In genomic region chr4:94559266-94559665, GRCm38 (mm10) we compare ENCODE assay signal across 35 mouse cellular contexts. TPM values are rescaled to one million over a fixed set of nuclear protein-coding genes. Genes with fewer than 3 reads are reported as not detected.
DNase-seq lines count a peak whose midpoint lies in the region; ATAC-seq and TF ChIP-seq lines count a peak whose summit lies in the region.
"Had no signal": no experiment of that assay in that cellular context is flagged by ENCODE, and none has a peak within 500 bp of the region (broad histone marks: within the 10 kb centered on the region; RNA-seq: fewer than 3 reads in every experiment).

No protein-coding gene starts in this region.

- H3K79me2 ChIP-seq in heart, adult 2 months (replicated peaks; ENCODE audit: control insufficient read depth, insufficient read depth, low read length) = no peaks in the 10 kb centered on the region

- no peak overlapping the region for H3K9ac ChIP-seq in hindbrain, embryonic 14.5 days
- no peak overlapping the region for H3K9ac ChIP-seq in heart, adult 2 months (ENCODE audit: low read depth, low read length)
- H3K9ac ChIP-seq: forebrain, embryonic 12.5 days; forebrain, postnatal 0 days; intestine, embryonic 15.5 days; liver, embryonic 12.5 days; liver, postnatal 0 days had no signal

- ATAC-seq in hindbrain, embryonic 14.5 days (ENCODE audit: low FRiP score) = no peak
- ATAC-seq: forebrain, postnatal 0 days; hindbrain, postnatal 0 days; intestine, embryonic 15.5 days; liver, embryonic 12.5 days; liver, postnatal 0 days had no signal

- H3K4me2 ChIP-seq in hindbrain, embryonic 14.5 days (replicated peaks) = no peak overlapping the region
- H3K4me2 ChIP-seq: forebrain, embryonic 12.5 days; intestine, embryonic 15.5 days; liver, embryonic 12.5 days had no signal

- H3K9me3 ChIP-seq in hindbrain, embryonic 10.5 days = no peaks in the 10 kb centered on the region
- H3K9me3 ChIP-seq in hindbrain, embryonic 14.5 days (ENCODE audit: control insufficient read depth, low read length) = no peaks in the 10 kb centered on the region
- H3K9me3 ChIP-seq: forebrain, embryonic 12.5 days; G1E; intestine, embryonic 15.5 days; liver, embryonic 12.5 days had no signal

- no peak for TF ChIP-seq CTCF in heart, adult 2 months (IDR thresholded peaks at IDR 0.05)

- peaks cover 19% of the 10 kb centered on the region for H3K4me1 ChIP-seq in hindbrain, embryonic 10.5 days (replicated peaks)
- peaks cover 12% of the 10 kb centered on the region for H3K4me1 ChIP-seq in hindbrain, embryonic 14.5 days (replicated peaks; ENCODE audit: control insufficient read depth, insufficient read depth, low read length)
- no peaks in the 10 kb centered on the region; the same call in none of the 2 replicates for H3K4me1 ChIP-seq in heart, adult 2 months (ENCODE audit: control insufficient read depth, insufficient read depth, low read length)

- 48% methylated on average over 2 of the region's 2 CpGs for WGBS in hindbrain, embryonic 10.5 days
- WGBS in hindbrain, embryonic 14.5 days = 37% methylated on average over 2 of the region's 2 CpGs
- 64% methylated on average over 2 of the region's 2 CpGs for WGBS in heart, adult 2 months

- no peak overlapping the region for H3K27ac ChIP-seq in hindbrain, embryonic 10.5 days
- no peak overlapping the region for H3K27ac ChIP-seq in hindbrain, embryonic 14.5 days
- H3K27ac ChIP-seq in heart, adult 2 months = no peak overlapping the region
- H3K27ac ChIP-seq: forebrain, embryonic 12.5 days; hindbrain, postnatal 0 days; intestine, embryonic 15.5 days; layer of hippocampus, adult 2 months; liver, embryonic 12.5 days had no signal

- no peaks in the 10 kb centered on the region for H3K36me3 ChIP-seq in hindbrain, embryonic 10.5 days
- no peaks in the 10 kb centered on the region for H3K36me3 ChIP-seq in hindbrain, embryonic 14.5 days (replicated peaks; ENCODE audit: control insufficient read depth, insufficient read depth)
- no peaks in the 10 kb centered on the region for H3K36me3 ChIP-seq in heart, adult 2 months (ENCODE audit: control insufficient read depth, insufficient read depth, low read length)
- H3K36me3 ChIP-seq: forebrain, embryonic 12.5 days; intestine, embryonic 15.5 days; liver, embryonic 12.5 days had no signal

- TF ChIP-seq POLR2A in heart, adult 2 months (IDR thresholded peaks at IDR 0.05; ENCODE audit: insufficient read depth, low read depth, low read length) = no peak

- TF ChIP-seq EP300 in heart, adult 2 months (IDR thresholded peaks at IDR 0.05; ENCODE audit: insufficient read depth, low read depth, low read length) = no peak

- peak; percentile 47 for DNase-seq in hindbrain, embryonic 10.5 days (ENCODE audit: low spot score)
- no peak for DNase-seq in hindbrain, embryonic 14.5 days (ENCODE audit: low spot score)
- DNase-seq in kidney, postnatal 36 days = peak; percentile 9 to 18
- DNase-seq in kidney, postnatal 4 days = no peak
- peak; percentile 56 for DNase-seq in embryo, embryonic 10 days (ENCODE audit: low spot score)
- DNase-seq in fat pad, adult 2 months (ENCODE audit: extremely low read depth, low read depth, low spot score) = peak; percentile 54
- DNase-seq in adrenal gland, adult 2 months = no peak
- no peak for DNase-seq in heart, adult 2 months
- DNase-seq: adrenal gland, postnatal 36 days; cerebellum, adult 18-20 months; cerebellum, postnatal 14 days; forebrain, postnatal 0 days; heart, postnatal 14 days; kidney, postnatal 14 days; left cerebral cortex, postnatal 4 days; liver, postnatal 0 days; lung, postnatal 36 days; midbrain, embryonic 14.5 days; thymus, adult 2 months; thymus, postnatal 36 days had no signal

- H3K27me3 ChIP-seq in hindbrain, embryonic 10.5 days (ENCODE audit: insufficient read depth, poor library complexity, severe bottlenecking) = no peaks in the 10 kb centered on the region
- no peaks in the 10 kb centered on the region for H3K27me3 ChIP-seq in hindbrain, embryonic 14.5 days (ENCODE audit: control insufficient read depth, insufficient read depth, low read length)
- no peaks in the 10 kb centered on the region for H3K27me3 ChIP-seq in heart, adult 2 months (ENCODE audit: control insufficient read depth, insufficient read depth, low read length)
- H3K27me3 ChIP-seq: forebrain, embryonic 12.5 days; intestine, embryonic 15.5 days; liver, embryonic 12.5 days had no signal

- intact Hi-C loops in heart, adult 2 months (cut with DNase I) = loop anchor here (5.0 kb wide), 1 partner anchor 43 kb away; the partner anchor contains the start of gene Plaa

- H3K4me3 ChIP-seq in hindbrain, embryonic 10.5 days = no peak overlapping the region
- no peak overlapping the region for H3K4me3 ChIP-seq in hindbrain, embryonic 14.5 days (replicated peaks; ENCODE audit: low read length)
- H3K4me3 ChIP-seq in heart, adult 2 months = no peak overlapping the region
- H3K4me3 ChIP-seq: erythroblast, embryonic 14.5 days; forebrain, embryonic 12.5 days; intestine, embryonic 15.5 days; layer of hippocampus, adult 2 months; liver, embryonic 12.5 days had no signal

RNA-seq across cellular contexts. Expression of gene Caap1, which starts 2.7 kb away (rescaled TPM):
- 25.7 and 26.5 TPM in 2 replicates for polyA plus RNA-seq in hindbrain, embryonic 10.5 days (2016; fragmentation: Nextera tagmentation; extraction: Ambion mirVana)
- polyA plus RNA-seq in hindbrain, embryonic 14.5 days (2014; fragmentation: Nextera tagmentation; extraction: Ambion mirVana) = 19.4 and 19.7 TPM in 2 replicates
- 1 to 10 TPM; 7.0 to 9.4 TPM for total RNA-seq in adrenal gland, adult 2 months (2021)
- 1.8 and 2.7 TPM in 2 replicates for polyA plus RNA-seq in adrenal gland, adult 2 months (2012; rRNA removed)
- total RNA-seq in heart, adult 2 months (2021) = 1 to 10 TPM; 3.6 to 4.4 TPM
- polyA plus RNA-seq in heart, adult 2 months (2012; rRNA removed) = 1.2 and 1.4 TPM in 2 replicates

RNA-seq across cellular contexts. Expression of gene Gm10306, which starts 2.9 kb away (rescaled TPM):
- not detected in 2 replicates for polyA plus RNA-seq in hindbrain, embryonic 10.5 days (2016; fragmentation: Nextera tagmentation; extraction: Ambion mirVana)
- not detected in 2 replicates for polyA plus RNA-seq in hindbrain, embryonic 14.5 days (2014; fragmentation: Nextera tagmentation; extraction: Ambion mirVana)
- total RNA-seq in adrenal gland, adult 2 months (2021) = not detected
- not detected in 2 replicates for polyA plus RNA-seq in adrenal gland, adult 2 months (2012; rRNA removed)
- not detected for total RNA-seq in heart, adult 2 months (2021)
- not detected in 2 replicates for polyA plus RNA-seq in heart, adult 2 months (2012; rRNA removed)
- total RNA-seq: adrenal gland, postnatal 36 days; forebrain, postnatal 0 days; G1E; gastrocnemius, adult 8-10 months; gastrocnemius, postnatal 4 days; heart, postnatal 14 days; hindbrain, postnatal 0 days; layer of hippocampus, adult 2 months; layer of hippocampus, postnatal 25 days; left cerebral cortex, postnatal 4 days; megakaryocyte, adult 5-6 weeks had no signal
- polyA plus RNA-seq: cortical plate, adult 2 months; embryonic facial prominence, embryonic 14.5 days; erythroblast, embryonic 14.5 days; G1E; heart, embryonic 14.5 days; hindbrain, embryonic 11.5 days; hindbrain, postnatal 0 days; midbrain, embryonic 14.5 days; thymus, adult 2 months had no signal

RNA-seq across cellular contexts. Expression of gene Plaa, which starts 43.8 kb away (rescaled TPM):
- polyA plus RNA-seq in hindbrain, embryonic 10.5 days (2016; fragmentation: Nextera tagmentation; extraction: Ambion mirVana) = 70.1 and 89.9 TPM in 2 replicates
- 72.1 and 75.3 TPM in 2 replicates for polyA plus RNA-seq in hindbrain, embryonic 14.5 days (2014; fragmentation: Nextera tagmentation; extraction: Ambion mirVana)
- total RNA-seq in adrenal gland, adult 2 months (2021) = 10 to 100 TPM; 57.1 to 71.6 TPM
- 78.8 and 102 TPM in 2 replicates for polyA plus RNA-seq in adrenal gland, adult 2 months (2012; rRNA removed)
- total RNA-seq in heart, adult 2 months (2021) = 10 to 100 TPM; 39.9 to 46.8 TPM
- 26.1 and 32.2 TPM in 2 replicates for polyA plus RNA-seq in heart, adult 2 months (2012; rRNA removed)

RNA-seq across cellular contexts. Expression of gene Ift74, which starts 55.0 kb away (rescaled TPM):
- 36.7 and 53.1 TPM in 2 replicates for polyA plus RNA-seq in hindbrain, embryonic 10.5 days (2016; fragmentation: Nextera tagmentation; extraction: Ambion mirVana)
- polyA plus RNA-seq in hindbrain, embryonic 14.5 days (2014; fragmentation: Nextera tagmentation; extraction: Ambion mirVana) = 27.3 and 27.6 TPM in 2 replicates
- 10 to 100 TPM; 13.4 to 18.8 TPM for total RNA-seq in adrenal gland, adult 2 months (2021)
- 0.55 and 0.57 TPM in 2 replicates for polyA plus RNA-seq in adrenal gland, adult 2 months (2012; rRNA removed)
- total RNA-seq in heart, adult 2 months (2021) = 1 to 10 TPM; 3.8 to 5.3 TPM
- polyA plus RNA-seq in heart, adult 2 months (2012; rRNA removed) = 0.59 and 0.91 TPM in 2 replicates
- polyA plus RNA-seq: erythroblast, embryonic 14.5 days had no signal

Comparison
In these comparisons a context has a peak if more than half of its experiments do, and no peak if none do; other contexts are left out.
1. DNase-seq: peak in hindbrain, embryonic 10.5 days (single experiment), kidney, postnatal 36 days (2 of 2), embryo, embryonic 10 days (single experiment) and fat pad, adult 2 months (single experiment); none in hindbrain, embryonic 14.5 days (single experiment), kidney, postnatal 4 days (0 of 2), adrenal gland, adult 2 months (single experiment) and heart, adult 2 months (0 of 2).